Mouse (Mus musculus): ENCODE measurements at regions not wholly inside any gene's neighbourhood (a gene's known extent, or its start where the extent isn't known, plus 50 kb on each side); places are given as distances from the start of the nearest gene placed in this dataset.

DNA sequence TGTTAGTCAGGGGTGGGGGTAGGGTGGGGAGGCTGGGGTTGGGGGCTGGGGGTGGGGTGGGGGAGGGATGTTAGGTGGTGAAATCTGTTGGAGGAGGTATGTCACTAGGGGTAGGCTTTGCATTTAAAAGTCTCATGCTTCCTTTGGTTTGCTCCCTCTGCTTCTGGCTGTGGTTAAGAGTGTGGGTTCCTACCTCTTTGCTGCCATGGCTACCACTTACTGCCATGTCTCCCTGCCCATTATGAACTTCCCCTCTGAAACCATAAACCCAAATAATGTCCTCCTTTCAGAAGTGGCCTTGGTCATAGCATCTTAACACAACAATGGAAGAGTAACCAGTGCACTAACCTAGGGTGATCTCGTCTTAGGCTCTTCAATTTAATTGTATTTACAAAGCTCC lies 256.8 kb downstream of the Maf start:
- H3K4me2 ChIP-seq (ENCODE audit: low read length) = no peak overlapping the region
- DNase-seq (ENCODE audit: low spot score) (no peak), ATAC-seq (replicated peaks; ENCODE audit: low FRiP score, low TSS enrichment, low read depth) (no peak)
- no peak overlapping the region for H3K4me3 ChIP-seq (ENCODE audit: low read depth, low read length)
- no peaks in the 10 kb centered on the region for H3K27me3 ChIP-seq (replicated peaks; ENCODE audit: control insufficient read depth, insufficient read depth, low read length)
- H3K4me1 ChIP-seq (replicated peaks; ENCODE audit: control insufficient read depth, insufficient read depth, low read length) = 0 out of 2 replicates have a peak, but pooled peaks cover 7% of the 10 kb centered on the region
- H3K27ac ChIP-seq (ENCODE audit: low read depth) = no peak overlapping the region
- H3K9ac ChIP-seq (ENCODE audit: low read length) = no peak overlapping the region
- H3K36me3 ChIP-seq (ENCODE audit: control insufficient read depth, insufficient read depth, low read length) = no peaks in the 10 kb centered on the region
- 72% methylated on average over 1 of the region's 1 CpGs for WGBS
- H3K9me3 ChIP-seq (ENCODE audit: control insufficient read depth, low read length) = no peaks in the 10 kb centered on the region

DNA sequence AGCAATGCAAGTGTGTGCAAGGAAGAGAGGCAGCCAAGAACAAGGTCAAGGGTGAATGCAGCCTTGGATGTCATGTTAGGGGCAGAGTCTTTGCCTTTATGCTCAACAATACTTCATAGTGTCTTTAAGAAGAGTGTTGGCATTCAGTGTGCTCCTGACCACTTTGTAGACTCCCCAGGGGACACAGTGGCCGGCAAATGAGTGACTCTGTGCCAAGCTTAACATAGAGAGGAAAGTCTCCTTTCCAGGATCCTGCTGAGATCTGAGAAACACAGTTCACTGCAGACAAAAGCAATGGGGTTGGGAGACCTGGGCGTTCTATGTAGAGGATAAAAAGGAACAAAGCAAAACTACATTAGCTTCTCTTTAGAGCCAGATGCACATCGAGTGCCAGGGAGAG lies 259.2 kb downstream of the Maf start:
- Histone ChIP-seq H3K4me3 (ENCODE audit: low read depth, low read length) (no peak overlapping the region), H3K36me3 (ENCODE audit: control insufficient read depth, insufficient read depth, low read length) (no peaks in the 10 kb centered on the region), H3K27ac (ENCODE audit: low read depth) (no peak overlapping the region), H3K4me2 (ENCODE audit: low read length) (no peak overlapping the region), H3K4me1 (replicated peaks; ENCODE audit: control insufficient read depth, insufficient read depth, low read length) (no peaks in the 10 kb centered on the region), H3K9ac (ENCODE audit: low read length) (no peak overlapping the region), H3K9me3 (ENCODE audit: control insufficient read depth, low read length) (no peaks in the 10 kb centered on the region), H3K27me3 (replicated peaks; ENCODE audit: control insufficient read depth, insufficient read depth, low read length) (no peaks in the 10 kb centered on the region)
- ATAC-seq (replicated peaks; ENCODE audit: low FRiP score, low TSS enrichment, low read depth) (no peak), DNase-seq (ENCODE audit: low spot score) (no peak)
- 81% methylated on average over 3 of the region's 3 CpGs for WGBS

DNA sequence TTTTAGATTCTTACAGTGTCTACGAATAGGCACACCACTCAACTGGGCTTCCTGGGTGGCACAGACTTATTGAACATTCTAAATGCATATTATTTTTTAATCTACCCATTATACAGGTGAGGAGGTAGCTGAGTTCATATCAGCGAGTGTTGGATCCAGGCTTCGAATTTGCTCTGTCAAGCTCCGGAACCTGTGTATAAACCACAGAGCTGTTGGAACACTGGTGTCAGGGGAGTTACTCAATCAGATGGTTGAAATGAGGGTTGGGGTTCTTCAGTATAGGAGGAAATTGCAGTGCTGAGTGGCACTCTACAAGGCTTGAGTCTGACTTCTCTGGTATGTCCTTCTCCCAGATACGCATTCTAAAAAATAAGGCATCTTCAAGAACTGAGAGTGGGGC lies 263.1 kb downstream of the Maf start:
- no peak overlapping the region for H3K4me3 ChIP-seq (ENCODE audit: low read depth, low read length)
- H3K27me3 ChIP-seq (replicated peaks; ENCODE audit: control insufficient read depth, insufficient read depth, low read length) = no peaks in the 10 kb centered on the region
- H3K9me3 ChIP-seq (ENCODE audit: control insufficient read depth, low read length) = no peaks in the 10 kb centered on the region
- ATAC-seq (replicated peaks; ENCODE audit: low FRiP score, low TSS enrichment, low read depth) (no peak), DNase-seq (ENCODE audit: low spot score) (no peak)
- WGBS = 93% methylated on average over 5 of the region's 5 CpGs
- no peaks in the 10 kb centered on the region for H3K4me1 ChIP-seq (replicated peaks; ENCODE audit: control insufficient read depth, insufficient read depth, low read length)
- H3K4me2 ChIP-seq (ENCODE audit: low read length) = no peak overlapping the region
- no peak overlapping the region for H3K9ac ChIP-seq (ENCODE audit: low read length)
- no peak overlapping the region for H3K27ac ChIP-seq (ENCODE audit: low read depth)
- H3K36me3 ChIP-seq (ENCODE audit: control insufficient read depth, insufficient read depth, low read length) = no peaks in the 10 kb centered on the region

DNA sequence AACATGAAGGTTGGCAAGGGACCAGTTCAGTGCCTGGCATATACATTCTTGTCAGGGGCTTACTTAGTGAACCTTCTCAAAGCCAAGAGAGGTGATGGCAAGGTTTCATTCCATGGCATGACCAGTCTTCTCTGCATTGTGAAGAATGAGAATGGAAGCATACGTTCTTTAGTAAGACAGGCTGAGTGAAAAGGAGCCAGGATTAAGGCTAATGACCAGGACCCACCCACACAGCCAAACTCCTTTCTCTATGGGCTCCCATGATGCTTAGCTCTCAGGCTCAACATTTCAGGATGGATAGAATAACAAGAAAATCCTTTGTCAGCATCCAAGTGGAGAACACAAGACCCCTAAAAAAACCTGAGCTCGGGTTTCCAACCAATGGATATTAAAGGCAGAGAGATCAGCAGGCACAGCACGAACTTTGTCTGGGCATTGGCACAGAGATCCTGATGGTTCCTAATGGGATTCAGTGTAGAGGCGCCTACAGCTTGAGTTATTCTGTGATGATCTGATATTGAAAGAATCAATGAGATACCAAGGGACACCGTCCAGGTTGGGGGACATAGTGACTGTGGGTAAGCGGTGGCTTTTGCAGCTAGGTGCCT lies 265.5 kb downstream of the Maf start:
- Histone ChIP-seq H3K9ac (ENCODE audit: low read length) (no peak overlapping the region), H3K4me1 (replicated peaks; ENCODE audit: control insufficient read depth, insufficient read depth, low read length) (no peaks in the 10 kb centered on the region), H3K4me3 (ENCODE audit: low read depth, low read length) (no peak overlapping the region), H3K9me3 (ENCODE audit: control insufficient read depth, low read length) (no peaks in the 10 kb centered on the region), H3K27me3 (replicated peaks; ENCODE audit: control insufficient read depth, insufficient read depth, low read length) (no peaks in the 10 kb centered on the region), H3K36me3 (ENCODE audit: control insufficient read depth, insufficient read depth, low read length) (no peaks in the 10 kb centered on the region), H3K27ac (ENCODE audit: low read depth) (no peak overlapping the region), H3K4me2 (ENCODE audit: low read length) (no peak overlapping the region)
- WGBS = 83% methylated on average over 6 of the region's 6 CpGs
- no peak for DNase-seq (ENCODE audit: low spot score)
- no peak for ATAC-seq (replicated peaks; ENCODE audit: low FRiP score, low TSS enrichment, low read depth)

DNA sequence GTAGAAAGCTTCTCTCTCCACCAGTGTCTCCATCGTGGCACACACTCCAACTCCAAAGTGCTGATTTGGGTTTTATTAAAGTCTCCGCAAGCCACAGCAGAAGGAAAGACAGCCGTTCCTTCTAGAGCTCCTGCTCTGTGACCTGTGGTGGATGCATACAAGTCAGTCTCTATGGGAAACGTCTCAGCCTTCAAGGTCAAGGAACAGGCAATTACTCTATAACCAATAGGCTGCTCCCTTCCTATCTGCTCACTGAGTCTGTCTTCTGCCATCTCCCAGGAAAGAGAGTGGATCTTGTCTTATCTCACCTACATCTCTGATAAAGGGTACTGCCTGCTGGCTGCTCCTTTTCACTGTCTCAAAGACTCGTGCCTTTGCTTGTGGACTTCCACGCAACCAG lies 266.3 kb downstream of the Maf start:
- no peak for ATAC-seq (replicated peaks; ENCODE audit: low FRiP score, low TSS enrichment, low read depth)

DNA sequence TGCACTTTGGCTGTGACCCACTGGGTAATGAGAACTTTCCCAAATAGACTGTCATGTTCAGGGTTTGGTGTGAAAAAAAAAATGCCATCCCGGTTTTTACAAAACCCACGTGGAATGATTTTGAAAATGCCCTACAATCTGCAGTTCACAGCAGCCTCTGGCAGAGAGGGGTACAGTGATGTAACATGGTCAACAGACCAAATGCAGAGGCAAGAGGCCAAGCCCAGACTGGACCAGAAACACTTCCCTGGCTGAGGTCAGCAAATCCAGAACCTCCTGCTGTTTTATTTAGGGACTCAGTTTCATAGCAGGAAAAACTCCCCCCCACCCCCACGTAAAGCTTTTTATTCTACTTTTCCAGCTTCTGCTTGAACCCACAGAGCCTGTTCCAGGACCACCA lies 267.4 kb downstream of the Maf start:
- Histone ChIP-seq H3K27ac (ENCODE audit: low read depth) (no peak overlapping the region), H3K9ac (ENCODE audit: low read length) (no peak overlapping the region), H3K4me2 (ENCODE audit: low read length) (no peak overlapping the region), H3K27me3 (replicated peaks; ENCODE audit: control insufficient read depth, insufficient read depth, low read length) (no peaks in the 10 kb centered on the region), H3K4me3 (ENCODE audit: low read depth, low read length) (no peak overlapping the region), H3K4me1 (replicated peaks; ENCODE audit: control insufficient read depth, insufficient read depth, low read length) (no peaks in the 10 kb centered on the region), H3K36me3 (ENCODE audit: control insufficient read depth, insufficient read depth, low read length) (no peaks in the 10 kb centered on the region), H3K9me3 (ENCODE audit: control insufficient read depth, low read length) (no peaks in the 10 kb centered on the region)
- 65% methylated on average over 3 of the region's 3 CpGs for WGBS
- ATAC-seq (replicated peaks; ENCODE audit: low FRiP score, low TSS enrichment, low read depth) (no peak), DNase-seq (ENCODE audit: low spot score) (no peak)

More for the DNA sequence above, 266.3 kb downstream of the Maf start:
- Histone ChIP-seq H3K4me3 (ENCODE audit: low read depth, low read length) (no peak overlapping the region), H3K4me1 (replicated peaks; ENCODE audit: control insufficient read depth, insufficient read depth, low read length) (no peaks in the 10 kb centered on the region), H3K9ac (ENCODE audit: low read length) (no peak overlapping the region), H3K9me3 (ENCODE audit: control insufficient read depth, low read length) (no peaks in the 10 kb centered on the region), H3K36me3 (ENCODE audit: control insufficient read depth, insufficient read depth, low read length) (no peaks in the 10 kb centered on the region), H3K4me2 (ENCODE audit: low read length) (no peak overlapping the region), H3K27me3 (replicated peaks; ENCODE audit: control insufficient read depth, insufficient read depth, low read length) (no peaks in the 10 kb centered on the region), H3K27ac (ENCODE audit: low read depth) (no peak overlapping the region)
- no peak for DNase-seq (ENCODE audit: low spot score)
- WGBS = 66% methylated on average over 6 of the region's 6 CpGs

DNA sequence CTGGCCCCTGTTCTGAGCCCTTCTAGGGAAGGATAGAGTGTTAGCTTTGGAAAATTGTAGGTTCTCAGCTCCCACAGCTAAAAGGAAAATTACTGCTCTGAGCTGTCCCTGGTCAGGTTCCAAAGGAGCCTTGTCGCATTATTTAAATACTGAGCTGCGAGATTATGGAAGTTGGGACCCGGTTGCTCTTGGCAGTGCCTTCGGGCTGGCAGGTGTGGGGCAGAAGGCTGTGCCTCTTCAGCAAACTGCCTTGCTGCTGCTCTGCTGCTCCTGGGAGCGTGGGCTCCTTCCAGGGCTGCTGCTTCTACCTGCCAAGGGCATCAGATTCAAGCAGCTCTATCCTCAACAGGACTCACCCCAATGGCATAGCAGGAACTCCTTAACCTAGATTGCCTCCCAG lies 268.1 kb downstream of the Maf start:
- Histone ChIP-seq H3K27me3 (replicated peaks; ENCODE audit: control insufficient read depth, insufficient read depth, low read length) (no peaks in the 10 kb centered on the region), H3K4me2 (ENCODE audit: low read length) (no peak overlapping the region), H3K27ac (ENCODE audit: low read depth) (no peak overlapping the region), H3K9ac (ENCODE audit: low read length) (no peak overlapping the region), H3K9me3 (ENCODE audit: control insufficient read depth, low read length) (no peaks in the 10 kb centered on the region), H3K4me1 (replicated peaks; ENCODE audit: control insufficient read depth, insufficient read depth, low read length) (no peaks in the 10 kb centered on the region), H3K4me3 (ENCODE audit: low read depth, low read length) (no peak overlapping the region), H3K36me3 (ENCODE audit: control insufficient read depth, insufficient read depth, low read length) (no peaks in the 10 kb centered on the region)
- ATAC-seq (replicated peaks; ENCODE audit: low FRiP score, low TSS enrichment, low read depth) (no peak), DNase-seq (ENCODE audit: low spot score) (no peak)
- 88% methylated on average over 5 of the region's 5 CpGs for WGBS

DNA sequence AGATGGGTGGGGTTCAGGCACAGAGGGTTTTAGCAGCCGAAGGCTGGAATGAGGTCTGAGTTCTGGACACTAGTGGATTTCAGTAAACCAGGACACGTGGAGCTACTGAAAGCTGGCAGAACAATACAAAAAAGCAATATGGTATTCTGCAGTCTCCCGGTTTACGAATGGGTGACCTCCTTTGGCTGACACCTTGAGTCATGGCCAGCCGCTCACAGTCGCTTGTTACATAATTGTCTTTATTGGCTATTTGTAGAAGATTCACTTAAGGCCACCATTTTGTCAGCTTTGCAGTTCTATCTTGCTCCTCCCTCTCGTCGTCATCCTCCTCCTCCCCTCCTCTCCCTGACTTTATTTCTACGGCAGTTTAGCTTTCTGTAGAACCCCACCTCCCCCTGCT lies 269.6 kb downstream of the Maf start:
- H3K9ac ChIP-seq (ENCODE audit: low read length) = no peak overlapping the region
- H3K9me3 ChIP-seq (ENCODE audit: control insufficient read depth, low read length) = no peaks in the 10 kb centered on the region
- WGBS = 84% methylated on average over 9 of the region's 9 CpGs
- H3K4me3 ChIP-seq (ENCODE audit: low read depth, low read length) = no peak overlapping the region
- H3K4me2 ChIP-seq (ENCODE audit: low read length) = no peak overlapping the region
- no peak overlapping the region for H3K27ac ChIP-seq (ENCODE audit: low read depth)
- no peak for DNase-seq (ENCODE audit: low spot score)
- H3K27me3 ChIP-seq (replicated peaks; ENCODE audit: control insufficient read depth, insufficient read depth, low read length) = no peaks in the 10 kb centered on the region
- H3K36me3 ChIP-seq (ENCODE audit: control insufficient read depth, insufficient read depth, low read length) = no peaks in the 10 kb centered on the region
- H3K4me1 ChIP-seq (replicated peaks; ENCODE audit: control insufficient read depth, insufficient read depth, low read length) = no peaks in the 10 kb centered on the region
- no peak for ATAC-seq (replicated peaks; ENCODE audit: low FRiP score, low TSS enrichment, low read depth)

DNA sequence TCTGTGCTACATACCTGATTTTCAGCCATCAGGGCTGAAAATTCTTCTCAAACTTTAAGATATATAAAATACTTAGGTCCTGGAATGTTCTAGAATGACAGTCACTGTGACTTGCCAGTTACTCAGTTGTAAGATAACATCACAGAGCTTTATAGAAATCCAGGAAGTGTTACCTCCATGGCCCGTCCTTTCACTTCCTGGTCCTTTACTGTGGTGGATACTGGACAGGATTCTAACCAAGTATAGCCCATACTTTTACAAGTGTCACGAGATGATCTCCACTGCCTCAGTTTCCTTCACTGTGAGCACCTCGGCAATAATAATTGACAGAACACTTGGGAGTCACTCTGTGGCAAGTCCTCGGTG lies 271.3 kb downstream of the Maf start:
- H3K9me3 ChIP-seq (ENCODE audit: control insufficient read depth, low read length) = no peaks in the 10 kb centered on the region
- H3K36me3 ChIP-seq (ENCODE audit: control insufficient read depth, insufficient read depth, low read length) = no peaks in the 10 kb centered on the region
- WGBS = 85% methylated on average over 4 of the region's 4 CpGs

More for the DNA sequence above, 271.3 kb downstream of the Maf start:
- H3K4me3 ChIP-seq (ENCODE audit: low read depth, low read length) = no peak overlapping the region
- H3K27me3 ChIP-seq (replicated peaks; ENCODE audit: control insufficient read depth, insufficient read depth, low read length) = no peaks in the 10 kb centered on the region
- DNase-seq (ENCODE audit: low spot score) = no peak
- no peaks in the 10 kb centered on the region for H3K4me1 ChIP-seq (replicated peaks; ENCODE audit: control insufficient read depth, insufficient read depth, low read length)
- no peak overlapping the region for H3K27ac ChIP-seq (ENCODE audit: low read depth)
- ATAC-seq (replicated peaks; ENCODE audit: low FRiP score, low TSS enrichment, low read depth) = no peak
- H3K4me2 ChIP-seq (ENCODE audit: low read length) = no peak overlapping the region
- H3K9ac ChIP-seq (ENCODE audit: low read length) = no peak overlapping the region

All from intestine, embryonic 14.5 days (tissue).